15 mouse cellular contexts compared by ENCODE assay signal in genomic region chr4:131366656-131367055, GRCm38 (mm10).
"Had no signal": no experiment of that assay in that cellular context is flagged by ENCODE, and none has a peak within 500 bp of the region (broad histone marks: within the 10 kb centered on the region; RNA-seq: fewer than 3 reads in every experiment).

No protein-coding gene starts in this region.

- H3K9me3 ChIP-seq: liver, embryonic 13.5 days; liver, embryonic 15.5 days; midbrain, embryonic 12.5 days; neural tube, embryonic 13.5 days; neural tube, embryonic 15.5 days; stomach, embryonic 15.5 days had no signal

- H3K27ac ChIP-seq: liver, embryonic 13.5 days; liver, embryonic 15.5 days; midbrain, embryonic 12.5 days; neural tube, embryonic 13.5 days; neural tube, embryonic 15.5 days; stomach, embryonic 15.5 days; stomach, postnatal 0 days had no signal

- ATAC-seq: liver, postnatal 0 days had no signal

- H3K36me3 ChIP-seq: liver, embryonic 13.5 days; liver, embryonic 15.5 days; midbrain, embryonic 12.5 days; neural tube, embryonic 13.5 days; neural tube, embryonic 15.5 days; stomach, embryonic 15.5 days had no signal

- H3K4me2 ChIP-seq: liver, embryonic 13.5 days; liver, embryonic 15.5 days; lung, embryonic 14.5 days; midbrain, embryonic 12.5 days; neural tube, embryonic 13.5 days; neural tube, embryonic 15.5 days; stomach, embryonic 15.5 days had no signal

- H3K9ac ChIP-seq: liver, embryonic 13.5 days; liver, embryonic 15.5 days; liver, postnatal 0 days; lung, embryonic 14.5 days; midbrain, embryonic 12.5 days; neural tube, embryonic 13.5 days; neural tube, embryonic 15.5 days; stomach, embryonic 15.5 days had no signal

- H3K27me3 ChIP-seq: liver, embryonic 13.5 days; liver, embryonic 15.5 days; midbrain, embryonic 12.5 days; neural tube, embryonic 13.5 days; neural tube, embryonic 15.5 days; stomach, embryonic 15.5 days had no signal

- H3K4me3 ChIP-seq: liver, embryonic 13.5 days; liver, embryonic 15.5 days; midbrain, embryonic 12.5 days; myocyte; neural tube, embryonic 13.5 days; neural tube, embryonic 15.5 days; stomach, embryonic 15.5 days had no signal

- DNase-seq: liver, embryonic 13.5 days; liver, postnatal 0 days; lung, embryonic 14.5 days; lung, postnatal 10 days; lung, postnatal 4 days; right cerebral cortex, postnatal 14 days; thymus, adult 2 months; thymus, postnatal 25 days had no signal

- H3K4me1 ChIP-seq: liver, embryonic 13.5 days; liver, embryonic 15.5 days; stomach, embryonic 15.5 days had no signal
